Mouse (Mus musculus) cerebellum, adult 2 months (tissue): ENCODE measurements around the gene Slc32a1.

ENCODE experiments used
- CTCF ChIP-seq: fragments of 200-500 bp; IDR thresholded peaks from 2 replicates; pipeline ENCODE4 v1.5.1; 2011; ENCODE audit warnings: low read depth, mild to moderate bottlenecking, control low read depth, low read length, moderate library complexity, borderline replicate concordance; ENCODE audit not compliant: insufficient read depth
- POLR2A ChIP-seq: fragments of 200-500 bp; IDR thresholded peaks from 2 replicates; pipeline ENCODE4 v1.6.1; 2011; ENCODE audit warnings: low read length, control low read depth, borderline replicate concordance; ENCODE audit not compliant: insufficient read depth

DNA sequence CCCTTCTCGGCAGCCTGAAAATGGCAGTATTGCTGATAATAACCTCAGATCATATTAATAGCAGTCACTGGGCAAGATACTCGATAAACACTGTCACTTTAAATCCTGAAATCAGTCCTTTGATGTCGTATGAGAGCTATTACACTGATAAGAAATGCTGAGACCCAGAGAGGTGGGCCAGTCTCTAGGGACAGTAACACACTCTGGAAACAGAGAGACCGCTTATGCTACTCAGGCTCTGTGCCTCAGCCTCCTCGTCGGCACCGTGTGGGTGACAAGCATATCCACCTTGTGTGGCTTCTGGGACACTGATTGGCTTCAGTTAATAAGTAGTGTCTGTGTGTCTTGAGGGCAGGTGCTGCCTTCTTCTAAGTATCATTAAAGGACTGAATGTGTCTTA lies 15.0 kb upstream of the Slc32a1 start:
- TF ChIP-seq CTCF (no peak), POLR2A (no peak)
